Mouse (Mus musculus): Measurements from ENCODE around the gene Dmac2.
A peak's percentile ranks its signal among the peaks of the same experiment; 100 is the strongest.
"Not testable (repeated sequence)": the region's sequence is repeated elsewhere in the genome, so short reads cannot be mapped to it uniquely, and the experiment has no call there.

The Dmac2 gene

DNA sequence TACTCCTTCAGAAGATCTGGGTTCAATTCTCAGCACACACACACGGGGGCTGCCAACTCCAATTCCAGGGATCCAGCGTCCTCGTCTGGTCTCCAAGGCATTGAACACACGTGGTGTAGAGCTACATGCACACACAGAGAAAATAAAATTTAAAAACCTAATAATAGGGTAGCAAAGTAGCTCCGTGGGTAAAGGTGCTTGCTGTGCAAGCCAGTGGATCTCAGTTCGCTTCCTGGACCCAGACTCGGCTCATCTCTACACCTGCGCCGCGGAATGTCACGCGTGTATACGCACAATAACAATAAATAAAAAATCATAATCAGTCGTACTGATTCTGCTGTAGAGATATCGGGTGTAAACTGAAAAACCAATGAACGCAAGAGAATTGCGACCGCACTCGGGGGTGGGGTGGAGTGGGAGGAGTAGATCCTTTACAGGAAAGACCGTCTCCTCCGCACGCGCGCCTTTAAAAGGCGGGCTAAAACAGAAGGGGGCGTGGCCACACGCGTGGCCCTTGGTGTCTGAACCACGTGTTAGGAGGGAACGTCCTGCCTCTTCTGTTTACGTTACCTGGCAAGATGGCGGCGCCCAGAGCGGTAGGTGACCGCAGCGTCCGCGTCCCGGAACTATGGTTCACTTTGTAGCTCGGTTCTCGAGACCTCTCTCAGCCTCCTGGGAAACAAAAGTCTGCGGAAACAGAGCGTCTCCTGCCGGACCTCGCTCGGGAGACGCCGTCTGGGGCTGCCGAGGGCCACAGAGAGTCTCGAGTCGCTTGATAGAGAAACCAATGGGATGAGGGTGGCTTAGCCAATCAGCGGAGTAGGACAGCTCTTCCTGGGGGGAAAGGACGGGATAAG, at the start of gene Dmac2:
TSS of gene Dmac2 (plus strand) at position 550 of the 857 bp plus-strand sequence.
- DNase-seq (ENCODE audit: low spot score in 2 of 2) = peak; percentile 84 to 88

DNA sequence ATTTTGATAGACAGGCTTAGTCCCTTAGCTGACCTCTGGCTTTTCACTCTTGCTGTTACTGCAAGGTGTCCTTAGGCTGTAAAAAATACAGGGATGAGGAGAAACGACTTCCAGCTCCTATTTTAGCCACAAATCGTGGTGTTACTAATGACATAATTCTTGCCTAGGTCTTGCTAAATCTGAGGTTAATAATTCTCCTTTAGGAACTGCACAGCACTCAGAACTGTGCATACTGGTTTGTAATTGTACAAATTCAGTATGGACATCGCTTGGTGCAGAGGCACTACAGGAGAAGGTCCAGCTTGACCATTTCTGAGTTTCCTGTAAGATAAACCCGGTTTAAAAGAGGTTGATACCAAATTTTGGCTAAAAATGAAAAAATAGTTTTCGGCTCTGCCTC, 45.4 kb upstream of the Dmac2 start:
- not testable (repeated sequence) for DNase-seq (ENCODE audit: low spot score in 2 of 2)

DNA sequence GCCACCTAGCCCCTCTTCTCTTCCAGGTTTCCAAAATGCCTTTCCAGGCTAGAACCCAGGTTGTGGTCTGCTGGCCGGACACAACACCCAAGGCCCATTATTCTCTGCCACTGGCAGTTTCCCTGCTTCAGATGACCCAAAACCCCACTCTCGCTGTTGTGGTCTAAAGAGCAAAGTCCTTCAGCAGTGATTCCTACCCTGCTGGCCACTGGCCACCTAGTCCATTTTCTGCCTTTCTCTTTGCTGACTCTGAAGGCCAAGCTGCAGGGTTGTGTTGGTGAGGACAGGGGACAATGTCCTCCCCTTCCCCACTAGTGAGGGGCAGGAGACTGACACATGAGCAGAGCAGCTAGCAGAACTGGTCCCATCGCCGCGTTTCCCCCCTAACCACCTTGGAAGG, 44.1 kb upstream of the Dmac2 start:
- DNase-seq (ENCODE audit: low spot score in 2 of 2) = no peak

DNA sequence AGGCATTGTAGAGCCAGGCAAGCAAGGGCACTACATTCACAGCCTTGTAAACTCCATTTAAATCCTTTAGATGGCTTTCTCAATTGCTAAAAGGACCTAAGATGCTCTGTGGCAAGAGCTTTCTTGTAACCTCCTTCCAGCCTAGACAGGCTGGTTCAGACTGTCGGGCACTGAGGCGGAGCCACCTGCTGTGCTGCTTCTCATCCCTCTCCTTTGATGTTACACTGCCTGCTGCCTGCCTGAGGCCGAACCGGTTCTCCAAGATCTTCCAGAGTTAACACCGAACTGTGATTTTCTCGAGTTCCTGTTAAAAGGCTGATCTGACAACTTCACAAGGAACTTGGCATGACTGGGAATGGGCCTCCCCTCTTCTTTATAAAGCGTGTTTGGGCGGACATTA, 43.3 kb upstream of the Dmac2 start:
- DNase-seq (ENCODE audit: low spot score in 2 of 2) = no peak

DNA sequence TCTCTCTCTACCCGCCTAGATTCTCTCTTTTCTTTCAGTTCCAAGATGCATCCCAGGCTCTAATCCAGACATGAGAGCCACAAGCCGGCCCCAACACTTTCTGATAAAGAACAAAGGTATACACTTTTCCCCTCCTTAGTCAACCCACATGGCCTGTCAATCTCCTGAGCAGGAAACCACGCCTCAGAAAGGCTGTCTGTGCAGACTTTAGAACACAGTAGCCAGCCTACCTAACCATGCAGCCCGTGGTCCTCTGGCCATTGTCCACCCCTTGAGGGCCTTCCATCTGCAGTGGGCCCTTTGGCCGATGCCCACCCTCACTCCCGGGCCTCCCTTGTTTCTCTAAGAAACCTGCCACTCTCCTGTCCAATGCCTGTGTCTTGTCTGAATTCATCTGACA, 42.9 kb upstream of the Dmac2 start:
- DNase-seq (ENCODE audit: low spot score in 2 of 2) = not testable (repeated sequence)

DNA sequence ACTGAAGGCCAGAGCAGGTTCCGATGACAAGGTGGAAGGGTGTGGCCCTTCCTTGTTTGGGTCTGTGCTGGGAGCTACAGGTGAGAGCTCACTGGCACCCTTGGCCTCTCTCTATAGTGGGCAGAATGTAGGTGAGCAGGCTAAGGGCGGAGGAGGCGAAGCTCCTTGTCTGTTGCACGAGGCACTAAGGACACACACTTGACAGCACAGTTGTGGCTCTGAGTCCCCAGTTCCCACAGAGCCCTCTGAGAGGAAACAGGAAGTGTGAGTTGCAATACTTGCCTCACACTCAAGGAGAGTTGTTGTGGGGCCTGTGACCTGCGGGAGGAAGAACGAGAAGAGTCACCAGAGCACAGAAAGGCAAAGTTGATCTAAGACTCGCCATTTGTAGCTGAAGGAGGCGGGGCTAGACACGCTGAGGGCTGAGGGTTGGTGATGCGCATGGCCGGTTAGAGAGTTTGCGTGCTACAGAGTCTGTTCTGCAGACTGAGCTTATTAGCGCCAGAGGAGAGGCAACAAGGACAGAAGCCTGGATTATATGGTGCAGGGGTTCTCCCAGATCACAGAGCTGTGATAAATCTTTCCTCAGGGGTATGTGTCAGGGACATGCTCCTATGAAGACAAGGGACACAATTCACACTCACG, 42.3 kb upstream of the Dmac2 start:
- not testable (repeated sequence) for DNase-seq (ENCODE audit: low spot score in 2 of 2)

DNA sequence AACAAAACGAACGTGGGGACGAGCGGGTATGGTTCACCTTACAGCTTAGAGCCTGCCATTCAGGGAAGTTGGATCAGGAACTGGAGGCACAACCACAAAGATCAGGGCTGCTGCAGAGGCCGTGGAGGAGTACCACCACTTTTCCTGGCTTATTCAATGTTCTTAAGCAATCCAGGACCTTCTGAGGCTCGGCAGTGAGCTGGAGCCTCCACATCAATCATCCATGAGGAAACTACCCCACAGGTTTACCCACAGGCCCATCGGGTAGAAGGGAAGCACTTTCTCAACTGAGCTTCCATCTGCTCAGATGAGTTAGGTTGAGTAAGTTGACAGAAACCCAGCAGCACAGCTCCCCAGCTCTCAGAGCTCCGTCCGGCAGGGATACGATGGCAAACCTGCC, 39.8 kb upstream of the Dmac2 start:
- no peak for DNase-seq (ENCODE audit: low spot score in 2 of 2)

DNA sequence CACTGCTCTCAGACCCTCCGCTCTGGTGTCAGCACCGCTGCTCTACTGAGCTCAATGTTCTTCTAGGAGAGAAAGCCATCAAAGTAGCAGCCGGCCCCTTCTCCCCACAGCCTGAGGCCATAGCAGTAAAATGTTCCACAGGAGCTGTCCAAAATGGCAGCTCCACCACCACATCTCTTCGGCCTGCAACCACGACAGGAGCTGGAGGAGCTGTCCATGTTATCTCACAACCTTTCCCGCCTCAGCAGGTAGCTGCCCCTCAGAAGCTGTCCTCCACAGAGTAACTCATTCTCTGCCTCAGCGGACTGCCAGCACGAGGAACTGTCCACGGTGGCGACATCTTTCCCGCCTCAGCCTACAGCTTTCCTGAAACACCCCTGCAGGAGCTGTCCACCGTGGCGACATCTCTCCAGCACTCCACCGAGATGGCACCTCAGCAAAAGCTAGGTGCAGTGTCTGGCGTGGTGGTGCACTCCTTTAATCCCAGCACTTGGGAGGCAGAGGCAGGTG, 36.9 kb upstream of the Dmac2 start:
- no peak for DNase-seq (ENCODE audit: low spot score in 2 of 2)

DNA sequence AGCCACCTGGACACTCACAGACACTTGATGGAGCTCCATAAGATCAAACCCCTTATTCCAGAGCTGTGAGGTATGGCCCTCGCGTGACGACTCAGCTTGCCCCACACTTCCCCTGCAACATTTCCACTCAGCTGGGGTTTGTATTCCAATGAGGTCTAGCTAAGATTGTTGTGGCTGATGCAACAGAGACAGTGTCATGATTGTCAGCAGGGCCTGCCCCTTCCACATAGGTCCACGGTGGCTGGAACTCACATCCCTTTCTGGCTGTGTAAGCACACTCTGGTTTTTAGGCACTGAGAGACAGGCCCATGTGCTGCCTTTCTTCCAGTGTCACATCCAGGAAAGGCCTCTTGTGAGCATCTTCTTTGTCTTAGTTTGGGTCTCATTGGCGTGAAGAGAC, 34.6 kb upstream of the Dmac2 start:
- no peak for DNase-seq (ENCODE audit: low spot score in 2 of 2)

DNA sequence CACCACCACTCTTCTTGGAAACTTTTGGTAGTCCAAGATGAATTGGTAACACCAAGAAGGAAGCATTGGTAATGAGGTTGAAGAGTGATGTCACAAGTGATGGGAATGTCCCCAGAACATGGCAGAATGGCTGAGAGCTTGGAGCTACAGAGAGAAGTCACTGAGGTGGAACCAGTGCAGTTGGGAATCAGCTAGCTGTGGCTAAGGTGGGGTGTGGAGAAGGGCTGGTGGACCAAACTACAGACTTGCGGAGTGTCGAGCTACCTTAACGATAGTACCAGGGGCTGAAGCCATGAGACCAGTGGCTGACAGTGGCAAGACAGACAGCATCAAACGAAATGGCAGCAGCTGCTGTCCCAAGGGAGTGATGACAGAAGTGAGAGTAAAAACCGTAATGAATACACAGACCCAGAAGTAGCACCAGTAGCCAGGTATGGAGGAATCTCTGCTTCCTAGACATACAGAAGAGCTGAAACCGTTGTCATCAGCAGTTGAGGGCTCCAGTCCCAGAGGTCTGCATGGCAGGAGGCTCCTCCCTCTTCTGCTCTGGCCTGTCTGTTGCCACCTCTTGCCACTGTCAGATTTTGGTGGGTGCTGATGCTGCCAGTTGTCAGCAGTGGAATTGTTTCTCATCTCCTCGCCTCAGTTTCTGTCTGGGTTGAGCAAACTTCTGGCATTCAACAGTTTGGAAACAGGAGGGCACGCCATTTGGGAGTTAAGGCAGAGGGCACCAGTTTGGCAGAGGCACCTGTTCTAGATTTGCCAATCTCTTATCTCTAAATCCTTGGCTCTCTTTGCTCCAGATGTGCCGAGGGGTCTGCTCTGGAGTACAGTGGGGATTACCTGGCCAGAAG, 33.6 kb upstream of the Dmac2 start:
- no peak for DNase-seq (ENCODE audit: low spot score in 2 of 2)

DNA sequence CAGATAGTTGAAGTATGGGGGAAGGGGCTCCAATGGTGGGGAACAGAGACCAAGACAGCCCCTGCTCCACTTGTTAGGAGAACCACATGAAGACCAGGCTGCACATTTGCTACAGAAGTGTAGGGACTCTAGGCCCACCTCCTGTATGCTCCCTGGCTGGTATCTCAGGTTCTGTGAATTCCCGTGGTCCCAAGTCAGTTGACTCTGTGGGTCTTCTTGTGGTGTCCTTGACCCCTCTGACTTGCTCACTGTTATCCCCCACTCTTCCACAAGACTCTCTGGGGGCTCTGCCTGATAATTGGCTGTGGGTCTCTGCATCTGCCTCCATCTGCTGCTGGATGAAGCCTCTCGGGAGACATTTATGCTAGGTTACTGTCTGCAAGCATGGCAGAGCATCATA, 28.0 kb upstream of the Dmac2 start:
- no peak for DNase-seq (ENCODE audit: low spot score in 2 of 2)

DNA sequence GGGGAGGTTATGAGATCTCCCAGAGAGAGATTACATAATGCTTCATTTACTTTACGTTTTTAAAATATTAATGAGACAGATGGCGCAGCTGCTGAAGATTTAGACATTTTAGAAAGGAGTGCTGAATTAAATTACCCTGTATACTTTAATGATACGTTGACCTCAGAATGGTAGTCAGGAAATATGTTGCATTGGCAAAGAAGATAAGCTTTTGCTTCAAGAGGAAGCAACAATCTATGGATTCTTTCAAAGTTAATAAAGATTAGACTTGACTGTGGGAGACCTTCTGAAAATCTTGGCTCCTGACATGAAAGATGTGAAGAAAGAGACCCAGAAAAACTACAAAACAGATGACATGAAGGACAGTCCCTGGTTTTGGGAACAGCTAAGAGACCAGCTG, 25.4 kb upstream of the Dmac2 start:
- no peak for DNase-seq (ENCODE audit: low spot score in 2 of 2)

DNA sequence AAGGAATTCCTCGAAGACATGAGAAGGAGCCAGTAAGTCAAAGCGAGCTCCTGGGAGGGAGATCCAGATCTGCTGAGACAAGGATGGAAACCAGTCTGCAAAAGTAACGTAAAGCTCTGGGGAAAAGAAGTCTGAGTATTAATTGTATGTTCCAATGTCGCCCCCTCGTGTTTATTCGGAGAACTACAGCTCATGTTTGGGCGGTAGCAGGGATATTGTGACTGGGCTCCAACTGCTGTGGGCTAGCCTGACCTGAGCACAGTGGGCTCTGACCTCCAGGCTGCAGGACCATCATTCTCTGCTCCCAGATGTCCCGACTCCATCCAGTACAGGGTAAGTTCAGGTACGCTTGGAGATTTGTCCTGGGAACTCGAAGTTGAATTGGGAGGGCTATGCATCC, 19.6 kb upstream of the Dmac2 start:
- peak; percentile 57 to 73 for DNase-seq (ENCODE audit: low spot score in 2 of 2)

DNA sequence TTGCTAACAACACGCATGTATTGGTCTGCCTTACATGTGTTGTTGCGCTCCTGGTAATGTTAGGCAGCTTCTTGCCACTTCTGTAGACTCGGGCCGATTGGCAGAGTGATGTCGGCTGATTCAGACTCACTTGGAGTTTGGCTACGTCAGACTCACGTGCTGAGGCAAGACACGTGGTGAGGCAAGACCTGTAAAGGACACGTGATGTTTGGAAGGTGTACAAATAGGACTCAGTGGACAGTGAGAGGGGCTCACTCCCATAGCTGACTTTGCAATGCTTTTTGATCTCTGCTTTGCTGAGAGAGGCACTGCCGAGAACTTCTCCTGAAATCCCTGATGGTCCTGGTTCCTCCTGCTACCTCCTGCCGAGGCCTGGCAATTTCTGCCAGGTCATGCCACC, 18.5 kb upstream of the Dmac2 start:
- no peak for DNase-seq (ENCODE audit: low spot score in 2 of 2)

DNA sequence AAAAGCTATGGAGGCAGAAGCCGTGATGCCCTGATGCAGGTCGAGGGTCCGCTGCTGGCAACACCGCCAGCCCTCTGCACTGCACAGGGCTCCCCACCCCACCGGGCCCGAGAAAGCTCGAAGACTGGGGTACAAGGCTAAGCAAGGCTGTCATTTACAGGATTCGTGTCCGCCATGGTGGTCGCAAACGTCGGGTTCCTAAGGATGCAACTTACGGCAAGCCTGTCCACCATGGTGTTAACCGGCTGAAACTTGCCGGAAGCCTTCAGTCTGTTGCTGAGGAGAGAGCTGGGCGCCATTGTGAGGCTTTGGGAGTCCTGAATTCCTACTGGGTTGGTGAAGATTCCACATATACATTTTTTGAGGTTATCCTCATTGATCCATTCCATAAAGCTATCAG, 17.9 kb upstream of the Dmac2 start:
- DNase-seq (ENCODE audit: low spot score in 2 of 2) = no peak

DNA sequence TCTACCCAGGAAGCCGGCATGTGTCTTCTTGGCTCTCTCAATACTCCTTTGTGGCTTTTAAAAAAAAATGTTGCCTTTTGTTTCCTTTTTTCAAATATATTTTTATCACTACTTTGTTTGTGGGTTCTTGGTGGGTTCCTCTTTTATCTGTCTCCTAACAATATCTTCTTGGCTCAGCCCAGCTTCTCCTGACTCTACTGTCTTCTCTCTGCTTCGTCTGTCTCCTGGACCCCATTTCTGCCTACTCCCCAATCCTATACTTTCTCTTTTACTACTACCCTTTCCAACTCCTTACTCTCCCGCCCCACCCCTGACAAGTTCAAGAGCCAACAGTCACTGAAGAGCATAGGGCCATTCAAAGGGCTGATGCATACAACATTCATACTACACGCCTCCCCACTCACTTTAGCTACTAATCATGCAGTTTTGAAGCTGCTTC, 12.6 kb upstream of the Dmac2 start:
- DNase-seq (ENCODE audit: low spot score in 2 of 2) = no peak

DNA sequence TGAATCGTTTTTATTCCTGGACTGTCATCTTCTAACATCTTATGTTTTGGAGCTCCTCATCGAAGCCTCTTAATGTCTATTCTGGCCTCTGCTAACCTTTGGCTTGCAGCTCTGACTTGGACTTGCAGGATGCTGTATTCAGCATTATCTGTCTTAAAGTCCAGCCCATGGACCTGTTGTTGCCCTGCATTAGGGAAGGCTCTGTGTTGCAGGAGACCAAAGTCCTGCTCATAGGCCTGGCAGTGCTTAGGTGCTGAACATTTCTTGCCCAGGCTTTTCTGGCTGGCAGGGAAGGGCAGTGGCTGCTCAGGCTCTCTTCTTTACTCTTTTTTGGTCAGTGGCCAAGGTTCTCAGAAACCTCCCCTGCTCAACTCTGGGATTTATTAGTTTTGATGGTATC, 12.0 kb upstream of the Dmac2 start:
- DNase-seq (ENCODE audit: low spot score in 2 of 2) = no peak

DNA sequence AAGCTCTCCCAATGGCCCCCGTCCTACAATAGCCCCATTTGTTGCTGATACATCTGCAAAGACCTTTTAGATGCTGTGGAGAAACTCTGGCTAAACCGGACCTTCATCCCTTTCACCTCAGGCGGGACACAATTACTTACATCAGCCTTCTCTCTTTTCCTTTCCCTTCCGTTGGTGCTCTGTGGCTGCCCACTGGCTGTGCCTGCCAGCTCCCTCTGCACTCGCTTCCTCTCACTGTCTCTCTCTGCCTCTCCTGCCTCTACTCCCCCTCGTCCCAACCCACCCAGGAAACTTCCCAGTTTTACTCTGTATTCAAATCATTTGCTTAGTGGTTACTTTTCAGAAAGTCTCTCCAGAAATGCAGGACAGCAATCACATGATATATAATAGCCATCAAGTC, 9.2 kb upstream of the Dmac2 start:
- DNase-seq (ENCODE audit: low spot score in 2 of 2) = no peak

DNA sequence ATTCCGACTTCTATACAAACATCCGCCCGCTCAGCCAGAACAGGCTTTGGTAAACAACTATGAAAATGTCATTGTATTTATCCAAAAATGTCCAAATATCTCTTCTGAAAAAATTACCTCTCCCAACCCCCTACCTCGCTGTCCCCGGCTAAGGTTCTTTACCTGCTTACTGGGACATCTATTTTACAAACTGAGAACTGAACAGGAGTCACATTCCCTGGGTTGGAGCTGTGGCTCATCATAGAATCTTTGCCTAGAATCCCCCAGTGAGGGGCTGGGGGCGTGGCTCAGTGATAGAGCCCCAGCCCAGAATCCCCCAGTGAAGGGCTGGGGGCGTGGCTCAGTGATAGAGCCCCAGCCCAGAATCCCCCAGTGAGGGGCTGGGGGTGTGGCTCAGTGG, 7.7 kb upstream of the Dmac2 start:
- DNase-seq (ENCODE audit: low spot score in 2 of 2) = no peak

DNA sequence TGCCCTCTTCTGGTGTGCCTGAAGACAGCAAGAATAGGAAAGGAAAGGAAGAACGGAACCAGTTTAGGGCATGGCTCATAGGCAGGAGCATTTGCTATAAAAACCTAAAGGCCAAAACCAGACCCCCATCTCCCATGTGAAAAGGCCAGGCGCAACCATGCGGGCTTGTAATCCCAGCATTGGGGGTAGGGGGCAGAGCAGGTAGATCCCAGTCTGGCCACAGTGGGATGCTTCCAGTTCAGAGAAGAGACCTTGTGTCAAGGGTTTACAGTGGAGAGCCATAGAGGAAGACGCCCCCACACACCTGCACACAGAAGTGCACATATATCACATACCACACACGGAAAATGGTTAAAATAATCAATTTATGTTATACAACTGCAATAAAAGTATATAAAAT, 5.1 kb upstream of the Dmac2 start:
- no peak for DNase-seq (ENCODE audit: low spot score in 2 of 2)

DNA sequence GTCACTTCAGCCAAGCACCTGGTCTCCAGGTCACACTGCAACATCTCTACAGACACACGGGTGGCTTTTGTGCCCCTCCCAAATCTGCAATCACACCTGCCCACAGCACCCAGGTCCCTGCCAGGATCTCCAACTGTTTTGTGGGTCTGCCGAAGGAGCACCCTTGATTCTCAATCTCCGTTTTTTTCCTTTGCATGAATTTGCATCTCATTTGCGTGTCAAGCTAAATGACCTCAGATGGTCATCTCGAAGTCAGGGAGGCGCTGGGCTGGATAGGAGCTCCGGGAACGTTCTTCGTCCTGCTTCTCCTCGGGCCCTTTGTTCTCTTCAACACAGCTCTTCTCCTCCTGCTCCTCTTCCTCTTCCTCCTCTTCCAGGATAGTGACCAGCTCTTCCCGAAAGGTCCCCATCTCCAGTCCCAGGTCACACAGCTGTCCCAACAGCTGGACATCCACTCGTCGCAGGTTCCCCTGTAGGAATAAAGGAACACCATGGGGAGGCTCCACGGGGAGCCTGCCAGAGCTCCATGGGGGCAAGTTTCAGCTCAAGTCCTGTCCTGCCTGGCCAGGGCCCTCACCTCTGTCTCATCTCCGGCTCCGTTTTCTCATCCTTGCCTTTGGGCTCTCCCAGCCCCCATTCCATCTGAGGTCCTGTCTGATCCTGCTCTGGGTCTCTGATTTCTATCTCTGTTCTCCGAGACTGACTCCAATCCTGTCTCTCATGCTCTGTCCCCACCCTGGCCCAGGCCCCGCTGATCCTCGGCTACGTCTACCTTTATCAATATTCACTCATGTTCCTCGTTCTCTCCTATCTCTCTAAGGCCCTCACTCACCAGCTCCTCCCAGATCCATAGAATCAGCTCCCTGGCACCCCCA, 4.1 kb upstream of the Dmac2 start:
- DNase-seq (ENCODE audit: low spot score in 2 of 2) = peak in 1 of 2 experiments; percentile 13
